In genomic region chr10:95563851-95564845, GRCm38 (mm10) we compare ENCODE assay signal across 8 mouse cellular contexts. TPM values are rescaled to one million over a fixed set of nuclear protein-coding genes. Genes with fewer than 3 reads are reported as not detected.
DNase-seq lines count a peak whose midpoint lies in the region; ATAC-seq and TF ChIP-seq lines count a peak whose summit lies in the region.

Gene Nudt4 (minus strand): TSS chr10:95564146.

- H3K9ac ChIP-seq in heart, embryonic 14.5 days (ENCODE audit: low read length): peak within 1 kb of the TSS; percentile 97
- H3K9ac ChIP-seq in liver, embryonic 15.5 days: peak within 1 kb of the TSS; percentile 99
- H3K9ac ChIP-seq in neural tube, embryonic 13.5 days: peak within 1 kb of the TSS; percentile 97

- H3K27ac ChIP-seq in brown adipose tissue, adult 24 weeks (replicated peaks; ENCODE audit: low read depth, low read length): peak within 1 kb of the TSS; percentile 83
- peak within 1 kb of the TSS; percentile 87 to 93 for H3K27ac ChIP-seq in heart, embryonic 14.5 days (replicated peaks in 1 of 2; ENCODE audit: control insufficient read depth in 1 of 2, insufficient read depth in 1 of 2, low read depth in 2 of 2, low read length in 2 of 2)
- H3K27ac ChIP-seq in liver, embryonic 15.5 days (replicated peaks): peak within 1 kb of the TSS; percentile 94
- peak within 1 kb of the TSS; percentile 96 for H3K27ac ChIP-seq in neural tube, embryonic 13.5 days (replicated peaks)
- H3K27ac ChIP-seq in testis, adult 2 months (ENCODE audit: control insufficient read depth, insufficient read depth, low read depth, low read length): peak within 1 kb of the TSS; percentile 94

- H3K27me3 ChIP-seq in heart, embryonic 14.5 days (ENCODE audit: control insufficient read depth, insufficient read depth, low read length): no peaks in the 10 kb centered on the region
- no peaks in the 10 kb centered on the region for H3K27me3 ChIP-seq in liver, embryonic 15.5 days
- H3K27me3 ChIP-seq in neural tube, embryonic 13.5 days: no peaks in the 10 kb centered on the region
- no peaks in the 10 kb centered on the region for H3K27me3 ChIP-seq in testis, adult 2 months (ENCODE audit: control insufficient read depth, insufficient read depth, low read length)

- H3K4me2 ChIP-seq in heart, embryonic 14.5 days (ENCODE audit: low read length): peak within 1 kb of the TSS; percentile 85
- H3K4me2 ChIP-seq in liver, embryonic 15.5 days: peak within 1 kb of the TSS; percentile 79
- peak within 1 kb of the TSS; percentile 93 for H3K4me2 ChIP-seq in neural tube, embryonic 13.5 days

- peak; percentile 82 for TF ChIP-seq POLR2A in testis, adult 2 months (IDR thresholded peaks at IDR 0.05; ENCODE audit: control insufficient read depth, low read depth, low read length)

- H3K9me3 ChIP-seq in heart, embryonic 14.5 days (ENCODE audit: control insufficient read depth, low read length): no peaks in the 10 kb centered on the region
- no peaks in the 10 kb centered on the region for H3K9me3 ChIP-seq in liver, embryonic 15.5 days (replicated peaks)
- no peaks in the 10 kb centered on the region for H3K9me3 ChIP-seq in neural tube, embryonic 13.5 days

- peaks cover 15% of the 10 kb centered on the region for H3K4me1 ChIP-seq in brown adipose tissue, adult 24 weeks (ENCODE audit: control insufficient read depth, insufficient read depth, insufficient read length, low read length)
- peaks cover 14 to 34% of the 10 kb centered on the region in 2 experiments for H3K4me1 ChIP-seq in heart, embryonic 14.5 days (ENCODE audit: control insufficient read depth in 2 of 2, insufficient read depth in 2 of 2, low read length in 2 of 2)
- peaks cover 69% of the 10 kb centered on the region for H3K4me1 ChIP-seq in liver, embryonic 15.5 days (replicated peaks)
- H3K4me1 ChIP-seq in neural tube, embryonic 13.5 days (replicated peaks): peaks cover 47% of the 10 kb centered on the region
- peaks cover 8% of the 10 kb centered on the region for H3K4me1 ChIP-seq in testis, adult 2 months (ENCODE audit: control insufficient read depth, insufficient read depth, low read length)

- no peak for TF ChIP-seq CTCF in testis, adult 2 months (IDR thresholded peaks at IDR 0.05; ENCODE audit: control insufficient read depth, insufficient read depth, insufficient replicate concordance, low read depth, low read length)

- DNase-seq in fibroblast of lung, adult 2 months (ENCODE audit: low read depth): peak; percentile 49
- peak; percentile 94 for DNase-seq in kidney, postnatal 14 days

- H3K4me3 ChIP-seq in brown adipose tissue, adult 24 weeks (ENCODE audit: insufficient read depth, low read depth, low read length): peak within 1 kb of the TSS; percentile 72
- H3K4me3 ChIP-seq in heart, embryonic 14.5 days (ENCODE audit: control insufficient read depth in 1 of 2, insufficient read depth in 1 of 2, low read depth in 1 of 2, low read length in 2 of 2): peak within 1 kb of the TSS; percentile 96 to 99
- H3K4me3 ChIP-seq in liver, embryonic 15.5 days (replicated peaks): peak within 1 kb of the TSS; percentile 99
- peak within 1 kb of the TSS; percentile 91 for H3K4me3 ChIP-seq in neural tube, embryonic 13.5 days
- peak within 1 kb of the TSS; percentile 98 for H3K4me3 ChIP-seq in testis, adult 2 months (ENCODE audit: control insufficient read depth, low read depth, low read length)

- 0 out of 2 replicates have a peak, but pooled peaks cover 4% of the 10 kb centered on the region for H3K36me3 ChIP-seq in heart, embryonic 14.5 days (ENCODE audit: control insufficient read depth, insufficient read depth, low read length)
- peaks cover 24% of the 10 kb centered on the region for H3K36me3 ChIP-seq in liver, embryonic 15.5 days (replicated peaks)
- H3K36me3 ChIP-seq in neural tube, embryonic 13.5 days: no peaks in the 10 kb centered on the region
- no peaks in the 10 kb centered on the region for H3K36me3 ChIP-seq in testis, adult 2 months (ENCODE audit: control insufficient read depth, insufficient read depth, low read length)

- WGBS in heart, embryonic 14.5 days: 2% methylated on average over 69 of the region's 97 CpGs
- 2% methylated on average over 86 of the region's 97 CpGs for WGBS in liver, embryonic 15.5 days (ENCODE audit: insufficient replicate concordance)
- WGBS in neural tube, embryonic 13.5 days: 1% methylated on average over 57 of the region's 97 CpGs

- peak; percentile 71 for ATAC-seq in CD4-positive, CD25-positive, alpha-beta regulatory T cell, adult 4 months
- ATAC-seq in heart, embryonic 14.5 days (ENCODE audit: insufficient number of reproducible peaks, insufficient read depth, low FRiP score, low read depth): peak; percentile 92
- peak; percentile 92 for ATAC-seq in liver, embryonic 15.5 days (ENCODE audit: insufficient read depth)
- peak; percentile 94 for ATAC-seq in neural tube, embryonic 13.5 days (ENCODE audit: low read depth)

RNA-seq across cellular contexts. Expression of gene Nudt4, which starts in this region (rescaled TPM):
- 1 to 10 TPM; 7.0 to 9.1 TPM for polyA plus RNA-seq in CD4-positive, CD25-positive, alpha-beta regulatory T cell, adult 4 months (2017; shearing (Covaris generic))
- 168 and 234 TPM in 2 replicates for polyA plus RNA-seq in brown adipose tissue, adult 24 weeks (2012; ENCODE audit: insufficient read depth, insufficient read length, missing spikeins)
- polyA plus RNA-seq in heart, embryonic 14.5 days (2014; fragmentation: Nextera tagmentation; extraction: Ambion mirVana): 97.2 and 101 TPM in 2 replicates
- polyA plus RNA-seq in liver, embryonic 15.5 days (2015; fragmentation: Nextera tagmentation; extraction: Ambion mirVana): 85.3 and 87.5 TPM in 2 replicates
- polyA plus RNA-seq in neural tube, embryonic 13.5 days (2015; fragmentation: Nextera tagmentation; extraction: Ambion mirVana): 94.1 and 101 TPM in 2 replicates
- polyA plus RNA-seq in testis, adult 2 months (2012; rRNA removed): 189 and 204 TPM in 2 replicates

Comparison
In these comparisons a context has a peak if more than half of its experiments do, and no peak if none do; other contexts are left out.
1. Peak in every context shown above with its lines: DNase-seq, ATAC-seq, H3K4me3 ChIP-seq and H3K27ac ChIP-seq.